ENCODE assay signal across 30 mouse cellular contexts in the genomic region with DNA sequence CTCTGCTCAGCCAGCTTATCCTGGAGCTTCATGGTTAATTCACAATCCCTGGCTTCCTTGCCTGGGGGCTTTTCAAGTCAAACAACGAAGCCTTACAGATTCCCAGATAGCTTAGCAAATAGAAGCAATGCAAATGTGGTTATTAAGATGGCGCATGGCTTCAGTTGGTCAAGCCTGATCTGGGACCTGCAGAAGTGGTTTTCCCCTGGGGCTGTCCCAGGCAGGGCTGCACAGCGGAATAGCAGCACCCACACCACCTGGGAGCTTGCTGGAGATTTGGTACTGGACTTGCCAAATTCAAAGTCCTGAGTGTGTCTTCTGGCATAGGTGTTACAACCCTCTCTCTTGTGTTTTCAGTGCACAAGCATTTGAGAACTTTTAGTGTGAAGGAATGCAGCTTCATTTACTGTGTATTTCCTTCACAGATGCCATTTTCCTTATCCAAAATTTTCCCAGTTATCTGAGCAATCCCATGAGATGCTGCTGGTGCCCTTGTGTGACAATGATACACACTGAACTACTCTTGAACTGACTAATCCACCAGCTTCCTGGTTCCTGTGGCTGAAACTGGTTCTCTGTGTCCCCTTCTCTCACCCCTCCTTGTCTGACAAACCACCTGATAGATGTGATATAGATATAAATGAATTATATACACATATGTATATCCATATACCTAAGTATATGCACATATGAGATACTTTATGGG.
"Had no signal": no experiment of that assay in that cellular context is flagged by ENCODE, and none has a peak within 500 bp of the region (broad histone marks: within the 10 kb centered on the region; RNA-seq: fewer than 3 reads in every experiment).

No protein-coding gene starts in this region.

- H3K9ac ChIP-seq: limb, embryonic 12.5 days; limb, embryonic 13.5 days; limb, embryonic 15.5 days; liver, embryonic 12.5 days; liver, embryonic 13.5 days; liver, embryonic 14.5 days; liver, embryonic 15.5 days; liver, postnatal 0 days; lung, embryonic 14.5 days; lung, embryonic 15.5 days; midbrain, embryonic 12.5 days; midbrain, embryonic 15.5 days; neural tube, embryonic 12.5 days had no signal

- H3K9me3 ChIP-seq: limb, embryonic 10.5 days; limb, embryonic 12.5 days; limb, embryonic 13.5 days; limb, embryonic 15.5 days; liver, embryonic 12.5 days; liver, embryonic 13.5 days; liver, embryonic 15.5 days; lung, embryonic 15.5 days; midbrain, embryonic 15.5 days; neural tube, embryonic 12.5 days had no signal

- H3K27me3 ChIP-seq: limb, embryonic 12.5 days; limb, embryonic 13.5 days; limb, embryonic 15.5 days; liver, embryonic 12.5 days; liver, embryonic 13.5 days; liver, embryonic 15.5 days; lung, embryonic 15.5 days; megakaryocyte, embryonic 14.5 days; midbrain, embryonic 12.5 days; midbrain, embryonic 15.5 days; neural tube, embryonic 12.5 days had no signal

- H3K27ac ChIP-seq: limb, embryonic 10.5 days; limb, embryonic 12.5 days; limb, embryonic 13.5 days; limb, embryonic 15.5 days; liver, embryonic 12.5 days; liver, embryonic 13.5 days; liver, embryonic 14.5 days; liver, embryonic 15.5 days; lung, embryonic 15.5 days; macrophage; midbrain, embryonic 10.5 days; midbrain, embryonic 12.5 days; midbrain, embryonic 15.5 days; neural tube, embryonic 12.5 days had no signal

- DNase-seq: left cerebral cortex, postnatal 4 days; liver; liver, embryonic 13.5 days; liver, postnatal 0 days; lung, adult 18-20 months; lung, adult 2 months; lung, embryonic 14.5 days; lung, postnatal 10 days; lung, postnatal 14 days; lung, postnatal 36 days; lung, postnatal 4 days had no signal

- ATAC-seq: liver, embryonic 12.5 days; liver, postnatal 0 days; lung, postnatal 0 days; midbrain, embryonic 15.5 days; midbrain, embryonic 16.5 days had no signal

- H3K4me3 ChIP-seq: limb, embryonic 10.5 days; limb, embryonic 12.5 days; limb, embryonic 13.5 days; limb, embryonic 15.5 days; liver, embryonic 12.5 days; liver, embryonic 13.5 days; liver, embryonic 15.5 days; lung, embryonic 15.5 days; megakaryocyte, embryonic 14.5 days; midbrain, embryonic 10.5 days; midbrain, embryonic 12.5 days; midbrain, embryonic 15.5 days; myocyte; neural tube, embryonic 12.5 days had no signal

- H3K4me2 ChIP-seq: limb, embryonic 12.5 days; limb, embryonic 13.5 days; limb, embryonic 15.5 days; liver, embryonic 11.5 days; liver, embryonic 12.5 days; liver, embryonic 13.5 days; liver, embryonic 15.5 days; lung, embryonic 14.5 days; lung, embryonic 15.5 days; midbrain, embryonic 11.5 days; midbrain, embryonic 12.5 days; midbrain, embryonic 15.5 days; neural tube, embryonic 12.5 days had no signal

- H3K4me1 ChIP-seq: limb, embryonic 10.5 days; limb, embryonic 12.5 days; limb, embryonic 13.5 days; limb, embryonic 15.5 days; liver, embryonic 12.5 days; liver, embryonic 13.5 days; liver, embryonic 15.5 days; lung, embryonic 15.5 days; megakaryocyte, embryonic 14.5 days; midbrain, embryonic 10.5 days; midbrain, embryonic 12.5 days; midbrain, embryonic 15.5 days; neural tube, embryonic 12.5 days had no signal

- H3K36me3 ChIP-seq: limb, embryonic 10.5 days; limb, embryonic 12.5 days; limb, embryonic 13.5 days; limb, embryonic 15.5 days; liver, embryonic 12.5 days; liver, embryonic 13.5 days; liver, embryonic 15.5 days; lung, embryonic 15.5 days; midbrain, embryonic 10.5 days; midbrain, embryonic 12.5 days; midbrain, embryonic 15.5 days; neural tube, embryonic 12.5 days had no signal
